Mouse (Mus musculus): Measurements from ENCODE around the gene Birc2. TPM values are rescaled to one million over a fixed set of nuclear protein-coding genes. Genes with fewer than 3 reads are reported as not detected.

Birc2 gene
- polyA plus RNA-seq (2016; fragmentation: Nextera tagmentation; extraction: Ambion mirVana), result 26.6 and 34.6 TPM in 2 replicates

- Histone ChIP-seq H3K9me3 (no peaks in the 10 kb centered on the region), H3K27me3 (ENCODE audit: insufficient read depth, poor library complexity, severe bottlenecking) (no peaks in the 10 kb centered on the region), H3K4me3 (peak within 1 kb of the TSS; percentile 71), H3K27ac (peak within 1 kb of the TSS; percentile 98), H3K36me3 (peaks cover 25% of the 10 kb centered on the region), H3K4me1 (replicated peaks) (peaks cover 22% of the 10 kb centered on the region)
- DNase-seq (ENCODE audit: low spot score), result peak; percentile 98
- WGBS, result under 1% methylated on average over 68 of the region's 68 CpGs
These were observed at the start of gene Birc2 for GRCm38 (mm10) chr9:7836905-7837805. Birc2 (minus strand) TSS chr9:7837064.

- no peaks in the 10 kb centered on the region for H3K36me3 ChIP-seq
- H3K4me1 ChIP-seq (replicated peaks), result no peaks in the 10 kb centered on the region
- no peak overlapping the region for H3K4me3 ChIP-seq
- no peak overlapping the region for H3K27ac ChIP-seq
- WGBS, result 98% methylated on average over 3 of the region's 3 CpGs
- H3K27me3 ChIP-seq (ENCODE audit: insufficient read depth, poor library complexity, severe bottlenecking), result no peaks in the 10 kb centered on the region
- no peak for DNase-seq (ENCODE audit: low spot score)
- H3K9me3 ChIP-seq, result peaks cover 6% of the 10 kb centered on the region
These were observed 47.5 kb upstream of the Birc2 start for GRCm38 (mm10) chr9:7884346-7884745.

- DNase-seq (ENCODE audit: low spot score), result no peak
- H3K9me3 ChIP-seq, result peaks cover 6% of the 10 kb centered on the region
- H3K36me3 ChIP-seq, result no peaks in the 10 kb centered on the region
- no peaks in the 10 kb centered on the region for H3K4me1 ChIP-seq (replicated peaks)
- no peak overlapping the region for H3K4me3 ChIP-seq
- no peaks in the 10 kb centered on the region for H3K27me3 ChIP-seq (ENCODE audit: insufficient read depth, poor library complexity, severe bottlenecking)
- 83% methylated on average over 1 of the region's 1 CpGs for WGBS
- no peak overlapping the region for H3K27ac ChIP-seq
These were observed 45.5 kb upstream of the Birc2 start for GRCm38 (mm10) chr9:7882304-7882865.

GRCm38 (mm10) chr9:7873511-7874211, 36.8 kb upstream of the Birc2 start:
- WGBS, result 91% methylated on average over 8 of the region's 8 CpGs
- no peaks in the 10 kb centered on the region for H3K36me3 ChIP-seq
- no peaks in the 10 kb centered on the region for H3K9me3 ChIP-seq
- 0 out of 2 replicates have a peak overlapping the region, but pooled peaks have one; percentile 8 for H3K27ac ChIP-seq
- no peak overlapping the region for H3K4me3 ChIP-seq
- H3K27me3 ChIP-seq (ENCODE audit: insufficient read depth, poor library complexity, severe bottlenecking), result no peaks in the 10 kb centered on the region
- DNase-seq (ENCODE audit: low spot score), result no peak
- H3K4me1 ChIP-seq (replicated peaks), result peaks cover 10% of the 10 kb centered on the region

GRCm38 (mm10) chr9:7872775-7873439, 36.0 kb upstream of the Birc2 start, which contains the start of gene Birc3:
Birc3 (minus strand) TSS chr9:7873186.
- Histone ChIP-seq H3K4me3 (peak within 1 kb of the TSS; percentile 67), H3K36me3 (no peaks in the 10 kb centered on the region), H3K9me3 (no peaks in the 10 kb centered on the region), H3K27ac (peak within 1 kb of the TSS; percentile 91), H3K4me1 (replicated peaks) (peaks cover 10% of the 10 kb centered on the region), H3K27me3 (ENCODE audit: insufficient read depth, poor library complexity, severe bottlenecking) (no peaks in the 10 kb centered on the region)
- WGBS, result 6% methylated on average over 26 of the region's 26 CpGs
- peak; percentile 66 for DNase-seq (ENCODE audit: low spot score)

GRCm38 (mm10) chr9:7872044-7872774, 35.3 kb upstream of the Birc2 start:
- 16% methylated on average over 23 of the region's 23 CpGs for WGBS
- peak; percentile 66 for DNase-seq (ENCODE audit: low spot score)
- Histone ChIP-seq H3K9me3 (no peaks in the 10 kb centered on the region), H3K4me1 (replicated peaks) (peaks cover 10% of the 10 kb centered on the region), H3K27ac (peak overlapping the region; percentile 91), H3K4me3 (peak overlapping the region; percentile 67), H3K36me3 (no peaks in the 10 kb centered on the region), H3K27me3 (ENCODE audit: insufficient read depth, poor library complexity, severe bottlenecking) (no peaks in the 10 kb centered on the region)

- no peaks in the 10 kb centered on the region for H3K27me3 ChIP-seq (ENCODE audit: insufficient read depth, poor library complexity, severe bottlenecking)
- WGBS, result 67% methylated on average over 4 of the region's 4 CpGs
These were observed 34.6 kb upstream of the Birc2 start for GRCm38 (mm10) chr9:7871316-7872043.

GRCm38 (mm10) chr9:7870556-7871315, 33.9 kb upstream of the Birc2 start:
- H3K27ac ChIP-seq, result no peak overlapping the region
- H3K36me3 ChIP-seq, result no peaks in the 10 kb centered on the region
- H3K9me3 ChIP-seq, result no peaks in the 10 kb centered on the region
- DNase-seq (ENCODE audit: low spot score), result no peak
- no peaks in the 10 kb centered on the region for H3K27me3 ChIP-seq (ENCODE audit: insufficient read depth, poor library complexity, severe bottlenecking)
- 90% methylated on average over 10 of the region's 10 CpGs for WGBS
- H3K4me1 ChIP-seq (replicated peaks), result peaks cover 10% of the 10 kb centered on the region
- H3K4me3 ChIP-seq, result no peak overlapping the region

More at GRCm38 (mm10) chr9:7871316-7872043, 34.6 kb upstream of the Birc2 start:
- Histone ChIP-seq H3K4me1 (replicated peaks) (peaks cover 10% of the 10 kb centered on the region), H3K9me3 (no peaks in the 10 kb centered on the region), H3K27ac (peak overlapping the region; percentile 12; the same call in 1 of the 2 replicates), H3K4me3 (no peak overlapping the region), H3K36me3 (no peaks in the 10 kb centered on the region)
- no peak for DNase-seq (ENCODE audit: low spot score)

- no peaks in the 10 kb centered on the region for H3K9me3 ChIP-seq
- no peaks in the 10 kb centered on the region for H3K36me3 ChIP-seq
- no peak overlapping the region for H3K27ac ChIP-seq
- 90% methylated on average over 4 of the region's 4 CpGs for WGBS
- H3K4me1 ChIP-seq (replicated peaks), result peaks cover 10% of the 10 kb centered on the region
- no peak for DNase-seq (ENCODE audit: low spot score)
- H3K4me3 ChIP-seq, result no peak overlapping the region
- H3K27me3 ChIP-seq (ENCODE audit: insufficient read depth, poor library complexity, severe bottlenecking), result no peaks in the 10 kb centered on the region
These were observed 32.1 kb upstream of the Birc2 start for GRCm38 (mm10) chr9:7868838-7869491.

- 87% methylated on average over 3 of the region's 3 CpGs for WGBS
These were observed 31.1 kb upstream of the Birc2 start for GRCm38 (mm10) chr9:7867981-7868380.

More at GRCm38 (mm10) chr9:7867981-7868380, 31.1 kb upstream of the Birc2 start:
- Histone ChIP-seq H3K4me1 (replicated peaks) (peaks cover 9% of the 10 kb centered on the region), H3K27ac (no peak overlapping the region), H3K4me3 (no peak overlapping the region), H3K9me3 (no peaks in the 10 kb centered on the region), H3K36me3 (no peaks in the 10 kb centered on the region), H3K27me3 (ENCODE audit: insufficient read depth, poor library complexity, severe bottlenecking) (no peaks in the 10 kb centered on the region)
- no peak for DNase-seq (ENCODE audit: low spot score)

All from hindbrain, embryonic 10.5 days (tissue).